Mouse (Mus musculus): Measurements from ENCODE around the gene Fancf.

DNA sequence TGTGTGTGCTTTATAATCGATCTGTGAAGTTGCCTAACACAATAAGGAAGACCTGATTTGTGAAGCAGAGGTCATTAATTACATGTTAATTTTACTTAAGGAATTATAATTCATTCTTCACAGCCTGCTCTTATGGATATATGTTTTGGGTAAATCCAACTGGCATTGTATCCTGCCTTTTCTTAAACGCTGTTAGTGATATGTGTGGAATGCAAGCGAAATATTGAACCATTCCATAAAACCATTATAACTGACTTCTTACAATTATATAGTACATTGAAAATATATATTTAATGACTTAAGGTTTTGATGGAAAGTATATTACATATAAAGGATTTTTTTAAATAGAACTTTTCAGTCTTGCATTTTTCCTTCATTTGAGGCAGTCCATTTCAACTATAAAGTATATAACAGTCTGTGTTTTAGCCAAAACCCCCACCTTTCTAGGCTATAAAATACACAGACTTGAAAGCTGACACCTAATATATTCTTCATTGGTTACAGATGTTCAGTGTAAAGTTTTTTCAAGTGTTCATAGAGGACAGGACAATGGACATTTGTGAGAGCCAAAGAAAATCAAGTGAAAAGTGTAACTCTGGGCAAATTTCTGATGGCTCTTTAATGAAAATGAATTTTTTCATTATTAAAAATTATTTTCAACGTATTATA, 32.2 kb upstream of the Fancf start:
- TF ChIP-seq POLR2A (IDR thresholded peaks at IDR 0.05; ENCODE audit: insufficient read depth, low read length) (no peak), CTCF (IDR thresholded peaks at IDR 0.05; ENCODE audit: low read depth, low read length) (no peak)

Measured in ES-Bruce4 (cell line).